Mouse (Mus musculus): Measurements from ENCODE around the gene Aldh16a1. TPM values are rescaled to one million over a fixed set of nuclear protein-coding genes. Genes with fewer than 3 reads are reported as not detected.
A peak's percentile ranks its signal among the peaks of the same experiment; 100 is the strongest.
"Not testable (repeated sequence)": the region's sequence is repeated elsewhere in the genome, so short reads cannot be mapped to it uniquely, and the experiment has no call there.

Gene Aldh16a1
- total RNA-seq, 2 experiments from 2014 or later, result 10.3 to 12.7 TPM

DNA sequence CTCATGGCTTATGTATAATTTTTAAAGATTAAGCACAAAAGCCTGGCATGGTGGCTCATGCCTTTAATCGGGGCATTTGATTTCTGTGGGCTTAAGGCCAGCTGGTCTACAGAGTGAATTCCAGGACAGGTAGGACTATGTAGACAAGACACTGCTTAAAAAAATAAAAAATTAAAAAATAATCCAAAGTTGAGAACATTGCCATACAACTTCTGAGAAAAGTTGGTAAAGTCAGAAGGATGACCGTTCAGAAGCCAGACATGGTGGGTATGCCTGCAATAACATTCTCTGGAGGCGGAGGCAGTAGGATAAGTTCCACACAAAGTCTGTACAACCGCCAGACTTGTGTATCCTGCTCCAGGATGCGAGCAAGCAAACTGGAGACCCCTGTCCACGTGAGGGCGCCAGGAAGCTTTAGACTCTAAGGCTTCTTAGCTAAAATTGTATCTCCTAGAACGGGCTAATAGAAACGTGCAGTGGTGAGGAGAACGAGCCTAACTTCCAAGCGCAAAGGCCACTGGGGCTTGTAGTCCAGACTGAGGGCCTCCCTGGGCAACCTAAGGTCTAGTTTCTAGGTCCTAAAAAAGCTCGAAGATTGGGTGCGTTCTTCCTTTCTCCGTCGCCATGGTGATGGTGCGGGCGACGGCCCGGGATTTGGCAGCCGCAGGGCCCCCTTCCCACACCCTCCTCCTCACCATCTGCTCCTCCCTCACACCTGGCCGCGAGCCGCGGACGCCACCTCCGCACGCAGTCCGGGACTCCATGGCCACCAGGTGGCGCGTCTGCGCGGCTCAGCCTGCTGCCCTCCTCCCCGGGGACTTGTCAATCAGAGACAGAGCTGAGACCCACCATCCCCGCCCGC lies 7.5 kb upstream of the Aldh16a1 start:
- ATAC-seq (replicated peaks; ENCODE audit: low FRiP score, poor library complexity, severe bottlenecking), result peak; percentile 84

DNA sequence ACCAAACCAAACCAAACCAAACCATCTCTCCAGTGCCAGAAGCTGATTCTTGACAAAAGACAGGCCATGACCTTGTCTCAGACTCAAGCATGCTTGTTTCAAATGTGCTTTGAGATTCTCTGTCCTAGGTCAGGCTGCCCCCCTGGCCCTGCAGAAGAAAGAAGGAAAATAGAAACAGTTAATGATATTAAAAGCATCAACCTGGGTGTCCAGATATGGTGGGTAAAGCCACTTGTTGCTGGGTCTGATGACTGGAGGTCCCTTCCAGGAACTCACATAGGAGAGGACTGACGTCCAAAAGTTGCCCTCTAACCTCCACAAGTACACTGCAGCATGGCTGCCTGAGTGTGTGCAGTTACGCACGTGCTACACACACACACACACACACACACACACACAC lies 6.5 kb upstream of the Aldh16a1 start:
- no peak for ATAC-seq (replicated peaks; ENCODE audit: low FRiP score, poor library complexity, severe bottlenecking)

DNA sequence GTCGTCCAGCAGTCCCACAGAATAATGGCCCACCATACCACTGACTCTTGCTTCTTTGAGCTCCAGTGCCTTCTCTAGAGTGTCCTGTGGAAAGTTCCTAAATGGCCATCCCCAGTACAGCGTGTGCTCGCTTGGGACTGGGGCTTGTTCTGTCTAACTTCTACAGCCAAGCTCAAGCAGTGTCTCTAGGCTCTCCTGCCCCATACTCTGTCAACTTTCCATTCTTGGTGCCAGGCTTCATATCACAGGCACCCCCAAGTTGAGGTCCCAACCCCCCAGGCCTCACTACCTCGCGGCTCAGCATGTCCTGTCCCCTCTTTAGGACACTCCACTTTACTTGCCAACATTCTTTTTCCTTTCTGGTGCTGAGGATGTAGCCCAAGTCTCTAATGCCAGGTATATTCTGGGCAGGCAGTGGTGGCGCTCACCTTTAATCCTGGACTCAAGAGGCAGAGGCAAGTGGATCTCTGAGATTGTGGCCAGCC lies 6.0 kb upstream of the Aldh16a1 start:
- no peak for ATAC-seq (replicated peaks; ENCODE audit: low FRiP score, poor library complexity, severe bottlenecking)

DNA sequence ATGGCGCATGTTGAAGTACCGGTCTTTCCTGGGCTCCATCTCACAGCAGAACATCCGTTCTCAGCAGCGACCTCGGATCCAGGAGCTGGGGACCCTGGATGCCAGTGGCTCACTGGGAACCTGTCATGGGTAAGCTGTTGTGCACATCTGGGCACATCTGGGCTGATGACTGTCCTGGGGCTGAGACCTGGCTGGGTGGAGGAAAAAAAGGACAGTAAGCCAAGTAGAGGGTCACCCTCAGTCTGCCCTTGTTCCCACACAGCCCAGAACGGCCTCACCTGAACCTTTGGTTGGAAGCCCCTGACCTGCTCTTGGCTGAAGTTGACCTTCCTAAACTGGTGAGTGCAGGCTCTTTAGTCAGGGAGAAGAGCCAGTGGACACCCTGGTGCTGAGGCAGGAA lies 4.6 kb upstream of the Aldh16a1 start:
- no peak for ATAC-seq (replicated peaks; ENCODE audit: low FRiP score, poor library complexity, severe bottlenecking)

DNA sequence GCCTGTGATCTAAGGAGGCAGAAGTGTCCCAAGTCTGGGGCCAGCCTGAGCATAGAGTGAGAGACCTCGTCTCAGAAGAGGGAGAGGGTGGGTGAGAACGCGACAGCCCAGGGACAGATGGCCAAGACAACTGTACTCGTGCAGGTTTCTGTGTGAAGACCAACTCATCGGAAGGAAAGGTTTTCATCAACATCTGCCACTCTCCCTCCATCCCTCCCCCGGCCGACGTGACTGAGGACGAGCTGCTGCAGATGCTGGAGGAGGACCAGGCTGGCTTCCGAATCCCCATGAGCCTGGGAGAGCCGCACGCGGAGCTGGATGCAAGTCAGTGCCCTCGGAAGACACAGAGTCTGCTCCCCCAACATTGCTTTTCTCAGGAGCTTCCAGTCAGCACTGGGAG lies 3.1 kb upstream of the Aldh16a1 start:
- no peak for ATAC-seq (replicated peaks; ENCODE audit: low FRiP score, poor library complexity, severe bottlenecking)

DNA sequence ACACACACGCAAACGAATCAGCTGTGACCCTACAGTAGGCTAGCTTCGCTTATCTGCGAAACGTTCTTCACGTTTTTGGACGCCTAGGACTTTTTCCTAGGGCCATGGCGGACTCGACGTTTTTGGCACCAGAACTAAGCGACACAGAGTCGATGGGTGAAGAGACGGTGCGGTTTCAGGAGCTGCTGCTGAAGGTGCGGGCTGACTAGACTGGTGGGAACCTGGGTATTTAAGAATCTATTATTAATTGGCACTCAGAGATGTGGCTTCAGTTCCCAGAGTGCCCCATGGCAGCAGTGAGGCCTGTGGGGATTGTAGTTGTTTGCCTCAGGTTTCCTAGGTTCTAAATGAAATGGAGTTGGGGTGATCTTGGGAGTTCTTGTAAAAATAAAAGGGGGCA lies 1.8 kb upstream of the Aldh16a1 start:
- ATAC-seq (replicated peaks; ENCODE audit: low FRiP score, poor library complexity, severe bottlenecking), result no peak

DNA sequence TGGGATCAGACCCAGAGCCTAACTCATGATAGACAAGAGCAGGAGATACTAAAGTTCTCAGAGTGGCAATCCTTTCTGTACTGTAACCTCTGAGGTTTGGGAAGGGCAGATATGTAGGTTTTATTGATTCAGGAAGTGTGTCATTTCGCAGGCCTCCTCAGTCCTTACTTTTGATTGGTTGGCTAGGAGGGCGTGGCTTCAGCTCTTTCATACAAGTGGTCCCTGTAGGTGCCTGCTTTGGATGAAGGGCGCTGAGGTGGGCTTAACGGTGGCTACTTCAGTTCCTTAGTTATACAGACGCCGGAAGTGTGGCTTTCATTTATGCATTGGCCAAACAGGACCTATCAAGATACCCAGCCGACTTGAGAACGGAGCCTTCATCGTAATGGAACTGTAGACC lies 1.2 kb upstream of the Aldh16a1 start:
- no peak for ATAC-seq (replicated peaks; ENCODE audit: low FRiP score, poor library complexity, severe bottlenecking)

DNA sequence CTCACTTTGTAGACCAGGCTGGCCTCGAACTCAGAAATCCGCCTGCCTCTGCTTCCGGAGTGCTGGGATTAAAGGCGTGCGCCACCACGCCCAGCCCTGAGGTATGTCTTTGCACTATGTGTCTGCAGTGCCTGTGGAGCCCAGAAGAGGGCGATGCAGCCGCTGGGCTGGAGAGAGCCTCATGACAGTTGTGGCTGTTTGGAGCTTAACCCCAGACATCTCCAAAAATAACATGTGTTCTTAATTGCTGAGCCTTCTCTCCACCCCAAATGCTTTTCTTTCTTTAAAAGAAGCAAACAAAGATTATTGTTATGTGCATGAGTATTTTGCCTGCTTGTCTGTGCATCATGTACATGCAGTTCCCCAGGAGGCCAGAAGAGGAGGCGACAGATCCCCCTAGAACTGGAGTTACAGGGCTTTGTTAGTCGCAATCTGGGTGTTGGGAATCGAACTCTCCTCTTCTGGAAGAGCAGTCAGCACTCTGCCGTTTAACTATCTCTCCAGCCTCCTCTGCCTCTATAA lies 670 bp upstream of the Aldh16a1 start:
- no peak for ATAC-seq (replicated peaks; ENCODE audit: low FRiP score, poor library complexity, severe bottlenecking)

DNA sequence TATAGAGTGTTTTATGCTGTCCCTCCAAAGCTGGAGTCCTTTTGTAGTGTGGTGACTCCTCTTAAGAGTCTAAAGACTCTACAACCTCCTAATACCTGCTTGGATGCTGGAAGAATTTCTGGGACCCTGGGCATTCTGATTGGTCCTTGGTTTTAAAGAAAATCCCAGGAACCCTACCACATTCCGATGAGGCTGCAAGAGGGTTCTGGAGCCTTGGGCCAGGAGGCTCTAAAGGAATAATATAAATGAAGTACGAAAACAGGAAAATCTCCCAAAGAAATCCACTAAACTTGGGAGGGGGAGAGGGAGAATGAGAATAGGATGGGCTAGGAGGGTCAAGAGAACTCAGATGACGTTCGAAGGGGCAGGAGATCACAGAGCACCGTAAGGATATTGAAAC lies 798 bp downstream of the Aldh16a1 start:
- no peak for ATAC-seq (replicated peaks; ENCODE audit: low FRiP score, poor library complexity, severe bottlenecking)

DNA sequence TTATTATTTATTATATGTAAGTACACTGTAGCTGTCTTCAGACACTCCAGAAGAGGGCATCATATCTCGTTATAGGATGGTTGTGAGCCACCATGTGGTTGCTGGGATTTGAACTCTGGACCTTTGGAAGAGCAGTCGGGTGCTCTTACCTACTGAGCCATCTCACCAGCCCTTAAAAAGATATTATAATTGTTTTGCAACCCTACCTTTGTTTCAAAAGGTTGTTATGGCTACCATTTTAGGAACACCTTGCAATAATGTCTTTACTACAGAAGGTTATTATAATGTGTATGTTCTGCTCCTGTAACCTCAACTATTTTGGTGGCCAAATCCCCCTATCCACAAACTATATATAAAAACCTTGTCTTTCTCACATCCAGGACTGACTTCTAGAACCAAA lies 1.3 kb downstream of the Aldh16a1 start:
- not testable (repeated sequence) for ATAC-seq (replicated peaks; ENCODE audit: low FRiP score, poor library complexity, severe bottlenecking)

DNA sequence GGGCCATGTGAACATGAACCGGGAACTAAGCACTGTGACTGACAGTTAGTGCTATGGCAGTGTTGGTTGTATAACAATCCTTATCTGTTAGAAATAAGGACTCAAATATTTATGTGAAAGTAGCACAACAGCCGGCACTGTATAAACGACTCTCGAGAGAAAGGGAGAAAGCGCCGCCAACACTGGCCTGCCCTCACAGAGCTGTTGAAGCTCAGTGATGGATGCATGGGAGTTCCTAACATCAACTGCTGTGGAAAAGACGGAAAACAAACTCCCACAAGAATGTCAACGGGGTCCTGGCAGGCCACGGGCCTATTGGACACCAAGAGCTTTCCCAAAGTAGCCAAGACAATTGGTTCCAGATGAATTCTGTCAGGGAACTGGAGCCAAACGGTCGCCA lies 3.1 kb downstream of the Aldh16a1 start:
- no peak for ATAC-seq (replicated peaks; ENCODE audit: low FRiP score, poor library complexity, severe bottlenecking)

DNA sequence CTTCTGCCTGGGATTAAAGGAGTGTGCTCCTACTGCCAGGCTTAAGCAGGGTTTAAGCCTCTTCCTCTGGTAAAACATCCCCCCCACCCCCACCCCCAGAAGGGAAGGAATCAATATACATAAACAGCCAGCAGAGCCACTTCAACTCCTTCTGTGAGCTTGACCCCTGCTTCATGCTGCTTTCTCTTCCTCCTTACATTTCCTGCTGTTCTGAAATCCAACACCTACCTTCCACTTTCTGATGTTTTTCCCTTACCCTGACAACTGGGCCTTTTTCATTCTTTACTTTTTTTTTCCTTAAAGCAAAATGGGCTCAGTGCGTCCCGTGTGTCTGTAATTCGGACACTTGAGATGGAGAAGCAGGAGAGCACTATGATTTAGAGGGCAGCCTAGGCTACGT lies 4.1 kb downstream of the Aldh16a1 start:
- ATAC-seq (replicated peaks; ENCODE audit: low FRiP score, poor library complexity, severe bottlenecking), result no peak

DNA sequence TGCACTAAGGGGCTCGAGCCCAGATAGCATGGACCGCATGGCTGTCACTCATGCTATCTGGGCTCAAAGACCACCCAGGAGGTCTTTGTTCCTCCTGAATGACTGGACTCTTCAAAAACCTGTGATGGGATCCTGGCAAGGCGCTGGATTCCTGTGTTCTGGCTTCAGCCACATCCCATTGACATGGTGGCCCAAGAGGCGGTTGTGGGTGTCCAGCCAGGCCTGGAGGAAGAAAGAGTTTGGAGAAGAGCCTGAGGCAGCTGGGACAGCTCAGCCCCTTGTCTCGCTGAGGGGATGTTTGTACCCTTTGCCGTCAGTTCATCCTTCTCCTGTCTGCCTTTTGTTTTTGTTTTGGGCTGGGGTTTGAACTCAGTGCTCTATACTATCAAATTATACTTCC lies 4.8 kb downstream of the Aldh16a1 start:
- no peak for ATAC-seq (replicated peaks; ENCODE audit: low FRiP score, poor library complexity, severe bottlenecking)

DNA sequence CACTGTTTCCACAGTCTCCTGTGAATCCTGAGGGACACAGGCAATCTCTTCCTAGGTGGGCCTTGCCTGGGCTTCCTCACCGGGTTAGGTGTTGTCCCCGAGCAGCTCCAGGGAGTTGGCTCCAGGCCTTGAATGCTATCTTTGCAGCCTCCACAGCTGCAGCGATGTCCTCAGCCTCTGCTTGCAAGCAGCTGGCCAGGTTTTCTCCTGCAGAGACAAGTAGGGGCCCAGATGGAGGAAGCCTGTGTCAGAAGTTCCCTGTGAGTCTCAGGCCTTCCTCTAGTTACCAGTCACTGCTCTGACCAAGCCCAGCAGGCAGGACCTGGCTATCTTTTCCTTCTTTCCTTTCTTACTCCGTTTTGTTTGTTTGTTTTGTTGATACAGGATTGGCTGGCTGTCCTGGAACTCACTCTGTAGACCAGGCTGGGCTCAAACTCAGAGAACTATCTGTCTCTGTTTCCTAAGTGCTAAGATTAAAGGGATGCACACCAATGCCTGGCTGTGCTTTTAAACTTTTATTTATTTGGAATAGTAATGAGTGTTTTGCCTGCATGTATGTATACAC lies 5.8 kb downstream of the Aldh16a1 start:
- no peak for ATAC-seq (replicated peaks; ENCODE audit: low FRiP score, poor library complexity, severe bottlenecking)

DNA sequence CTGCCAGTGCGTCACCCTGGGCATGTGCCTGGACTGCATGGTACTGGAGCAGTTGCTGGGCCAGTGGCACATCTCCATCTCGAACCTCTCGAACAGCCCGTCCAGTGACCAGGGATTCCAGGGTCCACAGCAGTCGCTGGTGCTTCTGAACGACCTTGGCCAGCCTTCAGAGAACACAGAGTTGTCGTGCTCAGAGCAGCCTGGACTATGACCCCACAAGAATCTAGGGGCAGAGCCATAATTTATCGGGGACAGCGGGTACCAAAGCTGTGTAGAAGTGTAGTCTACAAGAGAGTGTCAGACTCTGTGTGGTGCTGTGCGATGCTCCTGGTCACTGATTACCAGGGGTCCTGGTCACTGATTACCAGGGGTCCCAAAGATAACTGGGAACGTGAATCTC lies 6.5 kb downstream of the Aldh16a1 start:
- no peak for ATAC-seq (replicated peaks; ENCODE audit: low FRiP score, poor library complexity, severe bottlenecking)

DNA sequence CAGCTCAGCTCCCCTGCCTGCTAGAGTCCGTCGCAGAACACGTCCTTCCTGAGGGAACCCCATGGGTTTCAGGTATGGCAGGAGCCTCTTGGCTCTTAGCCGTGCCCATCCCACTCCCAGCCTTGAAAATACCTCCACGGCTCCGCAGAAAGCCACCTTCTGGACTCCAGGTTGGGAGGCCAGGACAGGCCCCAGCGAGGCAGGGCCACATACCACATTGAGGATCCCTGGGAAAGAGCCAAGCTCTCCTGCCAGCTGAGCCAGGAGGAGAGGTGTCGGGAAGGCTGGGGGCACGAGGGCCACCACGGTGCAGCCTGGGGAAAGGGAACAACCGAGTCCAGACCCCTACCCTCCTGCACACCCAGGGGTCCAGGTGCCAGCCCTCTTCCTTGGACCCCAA lies 7.1 kb downstream of the Aldh16a1 start:
- ATAC-seq (replicated peaks; ENCODE audit: low FRiP score, poor library complexity, severe bottlenecking), result no peak

DNA sequence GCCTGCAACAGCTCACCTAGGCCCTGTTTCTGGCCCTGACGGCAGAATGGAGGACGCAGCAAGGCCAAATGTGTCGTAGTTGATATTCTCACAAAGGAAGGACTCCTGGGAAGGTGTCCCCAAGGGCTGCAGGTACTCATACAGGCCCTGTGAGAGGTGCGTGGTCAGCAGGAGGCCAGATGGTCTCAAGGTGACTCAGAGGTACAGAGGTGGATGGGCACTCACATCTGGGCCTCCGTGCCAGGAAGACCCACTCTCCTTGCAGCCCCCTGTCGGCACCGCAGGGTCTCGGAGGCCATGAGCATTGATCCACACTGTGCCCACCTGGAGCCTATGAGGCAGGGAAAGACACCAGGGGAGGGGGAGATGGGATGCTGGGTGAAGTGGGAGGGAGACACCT lies 8.9 kb downstream of the Aldh16a1 start:
- no peak for ATAC-seq (replicated peaks; ENCODE audit: low FRiP score, poor library complexity, severe bottlenecking)

DNA sequence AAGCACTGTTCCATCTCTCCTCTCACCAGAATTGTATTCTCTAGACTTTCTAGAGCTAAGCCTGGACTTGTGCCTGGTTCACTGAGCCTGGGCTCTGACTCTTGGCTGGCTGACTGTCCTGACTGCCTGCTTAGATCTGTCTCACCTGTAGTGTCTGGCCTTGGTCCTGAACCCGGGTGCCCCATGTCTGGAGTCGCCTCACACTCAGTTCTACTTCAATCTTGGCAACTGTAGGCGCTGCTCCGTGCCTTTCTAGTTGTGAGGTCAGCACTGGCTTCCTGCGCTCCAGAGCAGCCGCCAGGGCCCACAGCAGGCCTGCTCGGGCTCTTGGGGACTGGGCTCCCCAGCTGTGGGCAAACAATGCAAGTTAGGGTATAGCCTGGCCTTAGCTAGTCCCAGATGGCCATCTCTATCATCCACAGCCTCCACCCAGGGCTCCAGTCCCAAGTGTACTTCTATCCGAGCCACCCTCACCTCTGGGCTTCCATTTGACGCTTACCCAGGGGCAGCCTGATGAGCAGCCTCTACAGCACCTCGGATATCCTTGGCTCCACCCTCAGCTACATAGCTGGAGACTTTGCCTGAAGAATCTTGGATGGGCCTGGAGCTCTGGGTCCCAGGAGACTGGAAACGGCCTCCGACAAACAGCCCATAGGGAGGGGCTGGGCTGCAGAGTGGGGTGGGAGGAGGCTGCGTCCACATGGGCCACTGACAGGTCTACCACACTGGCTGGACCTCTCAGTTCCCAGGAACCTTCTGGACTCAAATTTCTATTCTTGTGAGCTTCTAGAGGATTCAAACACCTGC lies 9.8 kb downstream of the Aldh16a1 start:
- no peak for ATAC-seq (replicated peaks; ENCODE audit: low FRiP score, poor library complexity, severe bottlenecking)

DNA sequence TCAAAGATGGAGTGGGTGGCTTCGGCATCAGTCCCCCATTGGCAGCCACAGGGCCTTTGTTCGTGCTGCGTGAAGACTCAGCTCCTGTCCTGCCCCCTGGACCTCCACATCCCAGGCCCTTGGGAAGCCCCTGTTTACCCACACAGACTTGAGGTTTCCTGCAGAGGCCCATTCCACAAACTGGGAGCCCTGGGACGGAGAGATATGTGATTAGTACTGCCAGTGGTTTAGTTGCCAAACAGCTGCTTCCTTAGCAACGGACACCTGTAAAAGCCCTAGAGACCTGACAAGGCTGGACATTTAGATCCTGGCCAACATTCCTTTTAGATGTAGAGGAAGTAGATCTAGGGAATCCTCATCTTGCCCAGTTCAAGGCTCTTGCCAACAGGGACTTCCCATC lies 12.5 kb downstream of the Aldh16a1 start:
- no peak for ATAC-seq (replicated peaks; ENCODE audit: low FRiP score, poor library complexity, severe bottlenecking)

DNA sequence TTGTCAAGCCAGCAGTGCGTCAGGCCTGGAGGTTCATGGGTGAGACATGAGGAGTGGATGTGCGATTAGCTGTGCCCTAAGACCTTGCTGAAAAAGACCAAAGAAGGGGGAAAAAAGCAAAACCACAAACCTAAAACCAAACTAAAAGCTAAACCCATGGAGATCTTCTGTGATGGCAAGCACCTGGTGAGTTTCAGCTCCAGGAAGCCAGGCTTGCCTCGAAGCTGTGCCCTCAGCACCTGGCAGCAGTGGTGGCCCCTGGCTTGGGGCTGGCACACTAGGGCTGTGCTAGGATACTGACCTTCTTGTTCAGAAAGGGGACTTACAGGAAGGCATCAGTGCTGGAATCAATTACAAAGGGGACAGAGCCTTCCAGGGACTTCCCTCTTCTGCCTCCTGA lies 13.1 kb downstream of the Aldh16a1 start:
- ATAC-seq (replicated peaks; ENCODE audit: low FRiP score, poor library complexity, severe bottlenecking), result no peak

Measured in erythroblast, adult 5-6 weeks (primary cell).